Mouse (Mus musculus): ENCODE measurements at regions not wholly inside any gene's neighbourhood (a gene's known extent, or its start where the extent isn't known, plus 50 kb on each side); places are given as distances from the start of the nearest gene placed in this dataset.

- Histone ChIP-seq H3K9me3 (ENCODE audit: control insufficient read depth, low read length) (no peaks in the 10 kb centered on the region), H3K9ac (ENCODE audit: low read depth, low read length, severe bottlenecking) (no peak overlapping the region), H3K4me3 (replicated peaks; ENCODE audit: low read length) (no peak overlapping the region), H3K27ac (replicated peaks; ENCODE audit: low read depth, low read length) (no peak overlapping the region), H3K27me3 (ENCODE audit: control insufficient read depth, insufficient read depth, low read length) (no peaks in the 10 kb centered on the region), H3K4me2 (replicated peaks; ENCODE audit: low read depth, low read length, severe bottlenecking) (no peak overlapping the region), H3K4me1 (ENCODE audit: control insufficient read depth, insufficient read depth, low read length) (no peaks in the 10 kb centered on the region), H3K36me3 (ENCODE audit: control insufficient read depth, insufficient read depth, low read length) (no peaks in the 10 kb centered on the region)
- TF ChIP-seq POLR2A (IDR thresholded peaks at IDR 0.05; ENCODE audit: borderline replicate concordance, extremely low read depth, insufficient read depth, insufficient read length): no peak
- ATAC-seq (ENCODE audit: low FRiP score, low read depth) (no peak), DNase-seq (ENCODE audit: low spot score) (peak; percentile 3)
- WGBS: 40% methylated on average over 2 of the region's 2 CpGs
Measured at GRCm38 (mm10) chr10:124423418-124423817, 965.8 kb downstream of the Slc16a7 start.
